Mouse (Mus musculus) forelimb bud, embryonic 11.5 days (tissue): ENCODE measurements at regions not wholly inside any gene's neighbourhood (a gene's known extent, or its start where the extent isn't known, plus 50 kb on each side); places are given as distances from the start of the nearest gene placed in this dataset.
"Not testable (repeated sequence)": the region's sequence is repeated elsewhere in the genome, so short reads cannot be mapped to it uniquely, and the experiment has no call there.

Experiments
- DNase-seq: peaks from one replicate; pipeline ENCODE4 v3.0.0-alpha.2; 2012; ENCODE audit warnings: low read depth, low spot score

- DNase-seq, result not testable (repeated sequence)
Observed at GRCm38 (mm10) chr6:64948839-64949238, 93.5 kb upstream of the Smarcad1 start.

GRCm38 (mm10) chr6:64961608-64962486 is 80.5 kb upstream of the Smarcad1 start:
- DNase-seq, result no peak

GRCm38 (mm10) chr6:64962612-64963011 is 79.8 kb upstream of the Smarcad1 start:
- DNase-seq, result no peak

- DNase-seq, result no peak
Observed at GRCm38 (mm10) chr6:64964664-64965063, 77.7 kb upstream of the Smarcad1 start.

- no peak for DNase-seq
Observed at GRCm38 (mm10) chr6:64965203-64965602, 77.2 kb upstream of the Smarcad1 start.

- no peak for DNase-seq
Observed at GRCm38 (mm10) chr6:64970158-64970557, 72.2 kb upstream of the Smarcad1 start.

- peak; percentile 13 for DNase-seq
Observed at GRCm38 (mm10) chr6:64973968-64974367, 68.4 kb upstream of the Smarcad1 start.

GRCm38 (mm10) chr6:64974453-64974852 is 67.9 kb upstream of the Smarcad1 start:
- not testable (repeated sequence) for DNase-seq

GRCm38 (mm10) chr6:64982132-64982531 is 60.3 kb upstream of the Smarcad1 start:
- no peak for DNase-seq
